32 mouse cellular contexts compared by ENCODE assay signal in genomic region chr1:72887910-72888309, GRCm38 (mm10). TPM values are rescaled to one million over a fixed set of nuclear protein-coding genes. Genes with fewer than 3 reads are reported as not detected.
DNase-seq lines count a peak whose midpoint lies in the region; ATAC-seq and TF ChIP-seq lines count a peak whose summit lies in the region.
"Had no signal": no experiment of that assay in that cellular context is flagged by ENCODE, and none has a peak within 500 bp of the region (broad histone marks: within the 10 kb centered on the region; RNA-seq: fewer than 3 reads in every experiment).

No protein-coding gene starts in this region.

- H3K4me3 ChIP-seq in hindbrain, postnatal 0 days (ENCODE audit: low read length) = no peak overlapping the region
- H3K4me3 ChIP-seq in hindbrain, embryonic 13.5 days = no peak overlapping the region
- H3K4me3 ChIP-seq: embryonic facial prominence, embryonic 12.5 days; erythroblast, embryonic 14.5 days; forebrain, embryonic 12.5 days; heart, embryonic 12.5 days; hindbrain, embryonic 15.5 days; intestine, embryonic 15.5 days; layer of hippocampus, adult 2 months; left cerebral cortex, adult 2 months; limb, embryonic 13.5 days; liver, embryonic 12.5 days; neural tube, embryonic 13.5 days had no signal

- H3K27me3 ChIP-seq in hindbrain, postnatal 0 days (ENCODE audit: insufficient read depth, low read length) = no peaks in the 10 kb centered on the region
- 0 out of 2 replicates have a peak, but pooled peaks cover 3% of the 10 kb centered on the region for H3K27me3 ChIP-seq in hindbrain, embryonic 13.5 days
- H3K27me3 ChIP-seq: embryonic facial prominence, embryonic 12.5 days; forebrain, embryonic 12.5 days; heart, embryonic 12.5 days; hindbrain, embryonic 15.5 days; intestine, embryonic 15.5 days; limb, embryonic 13.5 days; liver, embryonic 12.5 days; neural tube, embryonic 13.5 days had no signal

- no peak overlapping the region for H3K27ac ChIP-seq in hindbrain, postnatal 0 days
- no peak overlapping the region for H3K27ac ChIP-seq in hindbrain, embryonic 13.5 days
- H3K27ac ChIP-seq: embryonic facial prominence, embryonic 12.5 days; forebrain, embryonic 12.5 days; hindbrain, embryonic 15.5 days; intestine, embryonic 15.5 days; layer of hippocampus, adult 2 months; left cerebral cortex, adult 2 months; limb, embryonic 13.5 days; liver, embryonic 12.5 days; macrophage; neural tube, embryonic 13.5 days had no signal

- no peaks in the 10 kb centered on the region for H3K36me3 ChIP-seq in hindbrain, postnatal 0 days (ENCODE audit: insufficient read depth, low read length)
- no peaks in the 10 kb centered on the region for H3K36me3 ChIP-seq in hindbrain, embryonic 13.5 days
- H3K36me3 ChIP-seq: embryonic facial prominence, embryonic 12.5 days; forebrain, embryonic 12.5 days; heart, embryonic 12.5 days; hindbrain, embryonic 15.5 days; intestine, embryonic 15.5 days; limb, embryonic 13.5 days; liver, embryonic 12.5 days; neural tube, embryonic 13.5 days had no signal

- DNase-seq in hindbrain, postnatal 0 days (ENCODE audit: low spot score) = peak; percentile 30
- DNase-seq in urinary bladder, postnatal 14 days (ENCODE audit: low spot score) = peak; percentile 78
- no peak for DNase-seq in urinary bladder, adult 2 months (ENCODE audit: low spot score)
- DNase-seq in fat pad, adult 2 months (ENCODE audit: extremely low read depth, low read depth, low spot score) = peak; percentile 62
- DNase-seq in cerebellum, adult 9-11 months = no peak
- DNase-seq in adrenal gland, postnatal 36 days = no peak
- DNase-seq: adrenal gland, postnatal 25 days; cerebellum, adult 2 months; cerebellum, postnatal 25 days; gastrocnemius, postnatal 25 days; heart, adult 18-20 months; heart, postnatal 10 days; kidney, adult 2 months; liver, postnatal 0 days; thymus, postnatal 14 days had no signal

- H3K4me2 ChIP-seq in hindbrain, postnatal 0 days (ENCODE audit: low read depth, low read length) = no peak overlapping the region
- H3K4me2 ChIP-seq in hindbrain, embryonic 13.5 days = no peak overlapping the region
- H3K4me2 ChIP-seq: embryonic facial prominence, embryonic 12.5 days; forebrain, embryonic 12.5 days; heart, embryonic 12.5 days; hindbrain, embryonic 15.5 days; intestine, embryonic 15.5 days; limb, embryonic 13.5 days; liver, embryonic 12.5 days; neural tube, embryonic 13.5 days had no signal

- TF ChIP-seq CTCF in hindbrain, postnatal 0 days (IDR thresholded peaks at IDR 0.05; ENCODE audit: low read depth) = no peak

- WGBS in hindbrain, postnatal 0 days = 24% methylated on average over 1 of the region's 1 CpGs
- WGBS in hindbrain, embryonic 13.5 days = 66% methylated on average over 1 of the region's 1 CpGs

- H3K4me1 ChIP-seq in hindbrain, postnatal 0 days (ENCODE audit: insufficient read depth, low read length) = no peaks in the 10 kb centered on the region
- no peaks in the 10 kb centered on the region for H3K4me1 ChIP-seq in hindbrain, embryonic 13.5 days (replicated peaks)
- H3K4me1 ChIP-seq: embryonic facial prominence, embryonic 12.5 days; forebrain, embryonic 12.5 days; hindbrain, embryonic 15.5 days; limb, embryonic 13.5 days; liver, embryonic 12.5 days; neural tube, embryonic 13.5 days had no signal

- H3K9me3 ChIP-seq in hindbrain, postnatal 0 days (ENCODE audit: low read length) = no peaks in the 10 kb centered on the region
- no peaks in the 10 kb centered on the region for H3K9me3 ChIP-seq in hindbrain, embryonic 13.5 days
- H3K9me3 ChIP-seq: embryonic facial prominence, embryonic 12.5 days; forebrain, embryonic 12.5 days; heart, embryonic 12.5 days; hindbrain, embryonic 15.5 days; intestine, embryonic 15.5 days; limb, embryonic 13.5 days; liver, embryonic 12.5 days; neural tube, embryonic 13.5 days had no signal

- H3K9ac ChIP-seq in hindbrain, postnatal 0 days (replicated peaks; ENCODE audit: low read length) = no peak overlapping the region
- H3K9ac ChIP-seq in hindbrain, embryonic 13.5 days = no peak overlapping the region
- H3K9ac ChIP-seq: embryonic facial prominence, embryonic 12.5 days; forebrain, embryonic 12.5 days; heart, embryonic 12.5 days; hindbrain, embryonic 15.5 days; intestine, embryonic 15.5 days; limb, embryonic 13.5 days; liver, embryonic 12.5 days; liver, postnatal 0 days; neural tube, embryonic 13.5 days had no signal

- ATAC-seq in hindbrain, postnatal 0 days = no peak
- no peak for ATAC-seq in hindbrain, embryonic 13.5 days (ENCODE audit: low FRiP score)
- ATAC-seq: CD4-positive, CD25-positive, alpha-beta regulatory T cell, adult 4 months; intestine, embryonic 15.5 days; liver, embryonic 12.5 days; liver, postnatal 0 days; lung, postnatal 0 days; midbrain, embryonic 16.5 days had no signal

RNA-seq across cellular contexts. Expression of gene Igfbp5, which starts 13.2 kb away (rescaled TPM):
- total RNA-seq in hindbrain, postnatal 0 days (2014; rRNA removed) = 127 and 131 TPM in 2 replicates
- 40.0 and 44.6 TPM in 2 replicates for polyA plus RNA-seq in hindbrain, postnatal 0 days (2015; fragmentation: Nextera tagmentation; extraction: Ambion mirVana)
- polyA plus RNA-seq in hindbrain, embryonic 13.5 days (2015; fragmentation: Nextera tagmentation; extraction: Ambion mirVana) = 60.5 and 68.4 TPM in 2 replicates
- polyA plus RNA-seq in urinary bladder, adult 2 months (2012; rRNA removed) = 58.6 and 85.5 TPM in 2 replicates
- 100 to 1,000 TPM in 1 of 2 experiments, 10 to 100 TPM in 1; 56.7 to 109 TPM for total RNA-seq in adrenal gland, postnatal 36 days (2021)
- total RNA-seq: megakaryocyte-erythroid progenitor cell, adult 5-6 weeks had no signal
- polyA plus RNA-seq: CD4-positive, CD25-positive, alpha-beta regulatory T cell, adult 4 months; erythroblast, embryonic 14.5 days had no signal

Comparison
In these comparisons a context has a peak if more than half of its experiments do, and no peak if none do; other contexts are left out.
1. DNase-seq: peak in hindbrain, postnatal 0 days (single experiment), urinary bladder, postnatal 14 days (single experiment) and fat pad, adult 2 months (single experiment); none in urinary bladder, adult 2 months (single experiment), cerebellum, adult 9-11 months (single experiment) and adrenal gland, postnatal 36 days (0 of 2).